Mouse (Mus musculus): ENCODE data around the gene Birc3.
"Not testable (repeated sequence)": the region's sequence is repeated elsewhere in the genome, so short reads cannot be mapped to it uniquely, and the experiment has no call there.

Gene Birc3

DNA sequence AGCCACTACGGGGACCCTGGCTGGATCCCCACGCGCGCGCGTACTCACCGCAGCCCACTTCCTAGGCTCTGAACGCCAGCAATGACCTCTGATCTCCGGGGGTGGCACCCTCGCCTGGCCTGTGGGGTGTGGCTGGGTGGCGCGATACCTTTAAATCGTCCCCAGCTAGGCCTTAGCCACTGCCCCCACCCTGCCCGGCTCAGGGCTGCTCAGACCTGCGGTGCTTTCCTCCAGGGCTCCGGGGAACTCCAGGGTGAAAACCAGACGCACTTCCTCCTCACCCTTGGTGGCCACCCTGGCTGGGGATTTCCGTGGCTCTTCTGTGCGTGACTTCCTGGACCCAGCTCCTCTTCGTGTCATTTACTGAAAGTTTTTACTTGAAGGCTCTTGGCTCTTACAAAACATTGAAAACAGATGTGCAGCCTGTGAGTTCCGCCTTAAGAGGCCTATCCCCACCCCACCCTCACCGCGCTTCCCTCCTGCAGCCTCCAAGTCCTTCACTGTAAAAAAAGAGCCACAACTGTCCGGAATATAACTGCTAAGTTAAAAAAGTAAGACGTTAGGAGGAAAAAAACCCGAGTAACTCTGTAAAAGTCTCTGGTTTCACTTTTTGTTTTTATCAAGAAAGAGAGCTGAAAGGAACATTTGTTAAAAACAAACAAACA, at the start of gene Birc3:
TSS of gene Birc3 (minus strand) at position 412 of the 665 bp plus-strand sequence.
- peak; percentile 27 for DNase-seq (ENCODE audit: low read depth, low spot score)

DNA sequence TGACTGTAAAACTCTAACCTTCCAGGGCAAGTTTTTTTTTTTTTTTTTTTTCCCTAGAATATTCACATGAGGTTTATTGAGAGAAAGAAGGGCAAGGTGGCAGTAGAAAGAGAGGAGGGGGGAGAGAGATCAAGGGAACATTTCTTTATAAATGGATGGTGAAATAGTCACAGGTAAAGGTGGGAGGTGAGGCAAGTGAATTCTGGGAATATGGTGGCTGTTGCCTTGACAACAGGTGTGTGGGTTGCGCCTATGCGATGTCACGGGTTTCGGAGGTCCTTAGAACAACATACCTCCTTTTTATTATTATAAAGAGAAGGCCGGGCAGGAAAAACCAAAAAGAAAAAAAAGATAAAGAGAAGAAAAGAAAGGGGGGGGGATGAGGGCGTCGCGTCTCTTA, 41.9 kb upstream of the Birc3 start:
- DNase-seq (ENCODE audit: low read depth, low spot score): no peak

DNA sequence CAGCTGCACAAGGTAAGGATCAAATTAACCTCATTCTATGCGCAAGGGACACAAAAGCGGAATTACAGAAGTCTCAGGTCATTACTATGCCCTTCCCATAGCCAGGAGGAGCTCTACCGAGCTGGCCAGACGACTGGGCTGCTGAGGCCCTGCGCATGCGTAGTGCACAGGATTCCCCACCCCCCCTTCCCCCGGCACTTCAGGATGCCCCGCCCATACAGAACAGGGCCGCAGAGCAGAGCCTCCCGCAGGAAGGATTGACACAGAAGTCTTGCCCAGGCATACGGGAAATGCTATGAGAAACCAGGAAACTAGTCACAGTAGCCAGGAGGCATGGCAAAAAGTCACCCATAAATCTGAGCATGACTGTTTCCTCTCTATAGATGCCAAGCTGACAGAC, 41.5 kb upstream of the Birc3 start:
- peak; percentile 75 for DNase-seq (ENCODE audit: low read depth, low spot score)

DNA sequence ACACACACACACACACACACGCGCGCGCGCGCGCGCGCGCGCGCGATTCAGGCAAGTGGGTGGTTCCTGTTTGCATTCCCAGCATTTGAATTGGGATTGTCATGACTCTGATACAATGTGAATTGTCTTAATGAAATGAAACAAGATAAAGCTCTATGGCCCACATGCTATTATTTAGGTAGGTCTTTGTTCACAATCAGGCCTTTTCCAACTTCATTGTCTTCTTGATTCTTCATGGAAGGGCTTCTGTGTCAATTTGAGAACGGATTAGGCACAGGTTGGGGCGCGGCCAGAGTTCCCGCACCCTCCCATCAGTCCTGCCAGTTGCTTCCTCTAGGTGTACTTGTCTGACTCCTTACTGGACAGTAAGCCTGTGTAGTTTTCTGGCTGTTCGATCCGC, 41.0 kb upstream of the Birc3 start:
- DNase-seq (ENCODE audit: low read depth, low spot score): no peak

DNA sequence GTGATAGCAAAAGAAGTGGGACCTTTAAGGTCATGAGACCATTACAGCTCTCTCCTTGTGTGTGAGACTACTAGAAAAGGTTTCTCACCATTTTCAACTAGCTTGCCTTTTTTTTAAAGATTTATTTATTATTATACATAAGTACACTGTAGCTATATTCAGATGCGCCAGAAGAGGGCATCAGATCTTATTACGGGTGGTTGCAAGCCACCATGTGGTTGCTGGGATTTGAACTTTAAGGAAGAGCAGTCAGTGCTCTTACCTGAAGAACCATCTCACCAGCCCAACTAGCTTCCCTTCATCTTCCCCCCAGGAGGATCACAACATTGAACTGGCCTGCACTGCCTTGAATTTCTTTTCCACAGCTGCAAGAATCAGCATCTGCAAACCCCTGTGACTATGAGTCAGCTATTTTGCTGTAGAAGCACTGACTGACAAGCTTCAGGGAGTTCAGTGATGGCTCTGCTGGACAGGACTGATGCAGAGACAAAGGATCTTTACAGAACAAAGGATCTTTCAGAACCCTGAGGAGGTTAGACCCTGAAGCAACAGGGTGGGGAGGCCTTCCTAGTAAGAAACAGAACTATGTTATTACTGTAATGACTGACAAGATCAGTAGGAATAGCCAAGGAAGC, 34.5 kb upstream of the Birc3 start:
- DNase-seq (ENCODE audit: low read depth, low spot score): no peak

DNA sequence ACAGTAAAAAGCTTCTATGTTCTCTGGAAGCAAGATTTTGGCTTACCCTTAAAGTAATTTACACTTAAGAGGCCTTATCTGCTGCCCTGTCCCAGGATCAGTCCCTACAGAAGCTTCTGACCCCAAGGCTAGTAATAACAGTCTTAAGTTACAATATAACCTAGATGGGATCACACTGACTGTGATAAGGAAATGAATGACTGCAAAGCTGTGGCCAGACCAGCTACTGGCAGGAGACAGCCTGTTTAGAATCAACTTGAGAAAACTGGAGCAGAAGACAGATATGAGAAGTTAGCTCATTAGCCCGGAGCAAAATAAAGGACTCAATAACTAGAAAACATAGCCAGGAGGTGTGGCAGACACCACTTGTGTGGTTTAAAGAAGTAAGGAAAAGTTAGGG, 33.6 kb upstream of the Birc3 start:
- no peak for DNase-seq (ENCODE audit: low read depth, low spot score)

DNA sequence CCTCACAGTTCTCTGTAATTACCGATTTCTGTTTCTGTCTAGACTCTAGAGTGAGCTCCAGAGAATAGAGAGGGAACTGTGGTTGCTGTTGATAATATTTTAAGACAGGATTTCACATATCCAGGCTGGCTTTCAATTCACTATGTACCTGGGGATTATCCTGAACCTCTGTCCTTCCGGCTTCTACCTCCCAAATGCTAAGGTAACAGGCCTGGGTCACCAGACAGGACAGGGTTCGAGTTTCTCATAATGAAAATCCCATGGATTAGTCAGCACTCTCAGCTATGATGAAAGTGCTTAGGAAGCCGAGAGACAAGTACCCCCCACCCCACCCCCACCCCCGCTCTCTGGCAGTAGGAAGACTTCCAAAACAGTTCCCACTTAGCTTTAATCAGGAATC, 30.8 kb upstream of the Birc3 start:
- DNase-seq (ENCODE audit: low read depth, low spot score): no peak

DNA sequence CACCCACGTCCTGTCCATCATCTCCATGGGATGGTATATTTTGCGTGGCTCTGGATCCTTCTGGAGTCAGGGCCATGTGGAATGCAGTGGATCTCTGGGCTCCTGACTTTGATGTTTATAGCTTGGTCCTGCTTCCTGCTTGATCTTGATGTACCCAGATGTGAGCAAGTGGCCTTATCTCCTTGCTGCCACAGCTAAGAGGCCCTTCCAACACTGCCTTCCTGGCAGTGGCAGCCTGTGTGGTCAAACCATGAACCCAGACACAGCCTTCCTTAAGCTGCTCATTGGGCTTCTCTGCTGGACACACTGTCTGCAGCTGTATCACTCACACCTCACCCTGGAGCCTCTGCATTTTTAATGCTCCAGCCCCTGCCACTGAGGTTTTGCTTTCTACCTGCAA, 30.3 kb upstream of the Birc3 start:
- DNase-seq (ENCODE audit: low read depth, low spot score): no peak

DNA sequence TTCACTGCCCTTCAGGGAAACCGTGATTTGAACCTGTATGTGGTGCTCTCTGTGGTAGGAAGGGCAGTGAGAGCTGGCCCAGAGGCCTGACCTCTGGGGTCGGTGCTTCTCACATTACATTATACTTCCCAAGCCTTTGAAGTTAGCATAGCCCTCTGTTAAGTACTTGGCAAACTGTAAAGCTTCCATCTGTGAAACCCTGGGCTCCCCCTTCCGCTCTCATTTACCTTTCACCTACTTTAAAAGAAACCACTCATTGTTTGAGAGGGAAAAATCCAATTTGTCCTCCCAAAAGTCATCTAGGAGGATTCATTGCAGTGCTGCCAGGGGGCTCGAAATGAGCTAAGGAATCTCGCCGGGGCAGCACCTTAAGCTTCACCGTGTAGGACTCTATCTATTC, 29.3 kb upstream of the Birc3 start:
- DNase-seq (ENCODE audit: low read depth, low spot score): peak; percentile 49

DNA sequence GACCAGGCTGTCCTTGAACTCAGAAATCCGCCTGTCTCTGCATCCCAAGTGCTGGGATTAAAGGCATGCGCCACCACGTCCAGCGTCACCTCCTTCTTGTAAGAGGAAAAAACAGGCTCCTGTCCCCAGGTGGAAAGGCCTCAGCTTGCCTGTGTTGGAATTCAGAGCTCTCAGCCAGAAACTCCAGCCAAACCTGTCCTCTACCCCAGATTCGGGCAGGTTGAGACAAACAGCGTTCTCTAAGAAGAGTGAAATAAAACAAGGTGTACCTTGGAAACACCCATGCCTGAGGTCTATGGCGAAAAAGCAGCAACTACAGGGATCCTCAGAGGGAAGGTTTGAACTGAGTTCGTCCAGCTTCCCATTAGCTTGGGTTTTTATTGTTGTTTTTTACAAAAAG, 28.0 kb upstream of the Birc3 start:
- no peak for DNase-seq (ENCODE audit: low read depth, low spot score)

DNA sequence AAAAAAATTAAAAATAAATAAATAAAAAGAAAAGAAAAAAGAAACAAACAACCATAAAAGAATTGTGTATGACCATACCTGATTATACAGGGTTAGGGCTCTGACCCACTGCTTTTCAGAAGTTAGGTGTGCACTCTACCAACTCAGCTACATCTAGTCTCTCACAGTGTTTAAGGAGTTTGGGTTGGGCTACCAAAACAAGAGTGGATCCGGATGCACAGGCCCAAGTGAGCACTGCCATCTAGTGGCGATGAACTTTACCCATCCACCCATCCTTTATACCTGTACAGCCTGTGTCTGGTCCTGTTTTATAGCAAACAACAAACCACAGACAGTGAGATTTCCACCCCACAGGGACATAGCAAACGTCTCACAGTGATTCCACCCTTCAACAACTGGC, 24.5 kb upstream of the Birc3 start:
- peak; percentile 41 for DNase-seq (ENCODE audit: low read depth, low spot score)

DNA sequence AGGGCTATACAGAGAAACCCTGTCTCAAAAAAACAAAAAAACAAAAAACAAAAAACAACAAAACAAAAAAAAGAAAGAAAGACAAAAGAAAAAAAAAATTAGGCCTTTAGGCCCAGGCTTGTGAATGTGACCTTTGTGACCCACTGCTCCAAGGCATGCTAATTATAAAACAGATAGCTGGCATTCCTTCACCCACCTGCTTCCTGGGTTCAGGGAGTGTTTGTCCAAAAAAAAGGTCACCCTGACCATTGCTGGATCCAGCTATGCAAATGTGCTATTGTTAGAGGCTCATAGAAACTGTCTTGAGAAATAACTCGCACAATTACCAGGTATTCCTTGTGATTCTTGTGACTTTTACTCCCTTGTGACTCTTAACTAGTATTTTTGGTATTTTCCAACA, 18.8 kb upstream of the Birc3 start:
- DNase-seq (ENCODE audit: low read depth, low spot score): not testable (repeated sequence)

DNA sequence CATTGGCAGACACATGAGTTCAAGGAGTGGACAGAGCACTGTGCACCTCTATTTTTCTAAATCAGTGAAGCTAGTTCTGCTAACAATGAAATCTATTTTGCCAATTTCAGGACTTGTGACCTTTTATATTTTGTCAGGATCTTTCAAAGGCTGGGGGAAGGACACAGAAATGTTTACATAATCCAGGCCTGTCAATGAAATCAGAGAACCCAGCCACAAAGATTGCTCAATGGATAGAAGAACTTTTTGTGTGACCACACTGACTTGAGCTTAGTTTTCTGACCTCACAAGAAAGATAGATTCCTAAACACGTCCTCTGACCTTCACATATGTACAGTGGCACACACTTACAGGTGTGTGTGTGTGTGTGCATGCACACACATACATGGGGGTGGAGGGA, 18.2 kb upstream of the Birc3 start:
- DNase-seq (ENCODE audit: low read depth, low spot score): no peak

DNA sequence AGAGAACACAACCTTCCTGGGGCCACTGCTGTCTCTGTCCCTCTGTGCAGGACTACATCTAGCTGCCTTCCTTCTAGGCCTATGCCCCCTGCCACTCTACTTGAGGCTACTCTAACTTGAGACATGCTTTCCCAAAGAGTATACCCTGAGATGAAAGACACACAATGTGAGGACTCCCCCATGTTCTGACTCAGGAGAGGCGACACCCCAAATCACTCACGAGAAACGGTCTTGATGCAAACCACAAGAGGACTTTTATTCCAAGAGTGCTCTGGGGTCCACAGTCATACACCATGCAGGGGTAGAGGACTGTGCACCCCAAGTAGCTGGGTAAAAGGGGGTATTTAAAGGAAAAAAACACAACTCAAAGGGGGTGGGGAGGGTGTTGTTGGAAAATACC, 11.4 kb upstream of the Birc3 start:
- DNase-seq (ENCODE audit: low read depth, low spot score): no peak

DNA sequence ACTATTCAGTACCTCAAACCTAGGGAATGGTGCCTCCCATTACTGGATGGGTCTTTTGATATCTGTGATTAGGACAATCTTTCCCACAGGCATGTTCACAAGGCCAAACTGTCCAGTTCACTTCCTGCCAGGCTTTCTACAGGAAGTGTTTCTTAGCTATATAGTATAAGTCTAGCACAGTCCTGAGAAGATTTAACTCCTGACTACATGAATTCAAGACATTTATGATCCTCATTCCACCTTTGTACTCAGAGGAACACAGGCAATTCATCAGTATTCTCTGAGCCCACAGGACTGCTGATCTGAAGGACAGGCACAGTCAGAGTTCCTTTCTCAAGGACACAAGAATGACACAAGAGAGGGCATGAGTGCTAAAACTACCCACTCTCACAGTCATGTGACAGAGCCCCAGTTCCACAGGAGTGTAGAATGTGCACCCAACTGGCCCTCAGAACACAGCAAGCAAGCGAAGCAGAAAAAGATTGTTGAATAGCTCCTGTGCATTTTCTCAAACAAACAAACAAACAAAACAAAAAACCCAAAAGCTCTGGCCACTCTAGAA, 9.4 kb upstream of the Birc3 start:
- no peak for DNase-seq (ENCODE audit: low read depth, low spot score)

DNA sequence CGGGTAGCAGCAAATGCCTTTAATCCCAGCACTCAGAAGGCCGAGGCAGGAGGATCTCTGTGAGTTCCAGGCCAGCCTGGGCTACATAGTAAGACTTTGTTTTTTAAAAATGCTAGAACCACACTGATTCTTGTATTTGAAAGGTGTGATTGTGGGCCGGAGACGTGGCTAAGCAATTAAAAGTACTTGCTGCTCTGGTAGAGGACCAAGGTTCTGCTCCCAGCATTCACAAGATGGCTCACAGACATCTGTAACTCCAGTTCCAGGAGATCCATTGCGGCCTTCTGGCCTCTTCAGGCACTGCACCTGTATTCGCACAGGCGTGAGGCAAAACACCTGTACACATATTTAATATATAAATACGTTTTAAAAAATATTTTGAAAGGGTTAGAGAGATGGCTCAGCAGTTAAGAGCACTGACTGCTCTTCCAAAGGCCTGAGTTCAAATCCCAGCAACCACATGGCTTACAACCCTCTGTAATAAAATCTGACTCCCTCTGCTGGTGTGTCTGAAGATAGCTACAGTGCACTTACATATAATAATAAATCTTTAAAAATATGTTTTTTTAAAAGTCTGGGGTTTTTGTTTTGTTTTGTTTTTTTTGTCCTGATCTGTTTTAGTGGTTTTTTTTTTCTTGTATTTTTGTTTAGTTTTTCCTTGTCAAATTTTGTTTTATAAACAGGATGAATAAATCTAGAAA, 675 bp upstream of the Birc3 start:
- no peak for DNase-seq (ENCODE audit: low read depth, low spot score)

DNA sequence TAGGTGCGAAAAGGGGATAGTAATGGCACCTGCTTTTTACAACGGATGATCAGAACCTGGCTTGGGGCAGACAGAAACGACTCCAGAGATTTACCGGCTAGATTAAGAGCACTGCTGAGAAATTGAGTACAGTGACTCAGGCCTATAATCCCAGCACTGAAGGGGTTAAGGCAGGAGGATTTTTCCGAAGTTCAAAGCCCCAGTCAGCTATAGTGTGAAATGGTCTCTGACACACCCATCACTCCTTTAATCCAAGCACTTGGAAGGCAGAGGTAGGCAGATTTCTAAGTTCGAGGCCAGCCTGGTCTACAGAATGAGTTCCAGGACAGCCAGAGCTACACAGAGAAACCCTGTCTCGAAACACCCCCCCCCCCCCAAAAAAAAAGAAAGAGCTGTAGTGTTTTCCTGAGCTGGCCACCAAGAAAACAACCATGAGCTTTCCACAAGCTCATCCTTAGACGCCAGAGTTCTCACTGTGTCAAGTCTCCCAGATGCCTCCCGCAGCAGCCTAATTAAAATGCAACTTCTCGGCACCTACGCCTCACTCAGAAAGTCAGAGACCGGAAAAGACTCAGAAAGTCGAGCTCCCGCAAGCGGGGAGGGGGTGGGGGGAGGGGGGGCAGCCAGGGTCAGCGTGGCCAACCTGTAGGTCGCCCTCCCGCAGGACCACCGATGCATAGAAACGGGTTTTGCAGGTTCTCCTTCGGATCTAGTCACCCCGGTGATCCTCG, 777 bp downstream of the Birc3 start:
- peak; percentile 17 for DNase-seq (ENCODE audit: low read depth, low spot score)

DNA sequence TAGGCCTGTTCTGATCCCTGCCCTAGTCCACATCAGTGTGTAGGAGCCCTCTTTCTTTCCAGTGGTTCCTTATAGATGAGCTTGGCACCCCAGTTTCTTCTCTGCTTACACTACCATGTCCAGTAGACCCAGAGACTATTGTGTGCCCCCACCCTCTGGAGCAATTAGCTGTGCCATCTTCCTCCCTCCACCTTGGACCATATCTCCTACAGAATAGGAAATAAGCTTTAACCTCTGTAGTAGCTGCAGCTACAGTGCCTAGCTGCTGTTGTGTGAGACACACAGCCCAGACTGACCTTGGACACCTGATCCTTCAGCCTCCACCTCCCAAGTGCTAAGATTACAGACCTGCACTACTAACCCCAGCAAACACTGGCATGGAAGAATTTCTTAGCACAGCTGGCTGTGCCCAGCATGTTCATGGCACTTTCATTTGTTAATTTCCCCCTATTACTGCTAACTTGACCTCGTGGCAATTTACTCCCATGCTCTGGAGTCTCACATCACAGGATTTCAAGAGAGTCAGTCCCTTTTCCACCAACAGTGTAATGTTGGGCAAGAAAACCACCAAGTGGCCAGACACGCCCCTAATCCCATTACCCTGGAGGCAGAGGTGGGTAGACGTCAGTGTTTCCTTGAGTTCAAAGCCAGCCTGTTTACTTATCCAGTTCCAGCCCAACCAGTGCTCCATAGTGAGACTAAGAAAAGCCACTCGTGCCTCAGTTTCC, 1.5 kb downstream of the Birc3 start:
- DNase-seq (ENCODE audit: low read depth, low spot score): no peak

DNA sequence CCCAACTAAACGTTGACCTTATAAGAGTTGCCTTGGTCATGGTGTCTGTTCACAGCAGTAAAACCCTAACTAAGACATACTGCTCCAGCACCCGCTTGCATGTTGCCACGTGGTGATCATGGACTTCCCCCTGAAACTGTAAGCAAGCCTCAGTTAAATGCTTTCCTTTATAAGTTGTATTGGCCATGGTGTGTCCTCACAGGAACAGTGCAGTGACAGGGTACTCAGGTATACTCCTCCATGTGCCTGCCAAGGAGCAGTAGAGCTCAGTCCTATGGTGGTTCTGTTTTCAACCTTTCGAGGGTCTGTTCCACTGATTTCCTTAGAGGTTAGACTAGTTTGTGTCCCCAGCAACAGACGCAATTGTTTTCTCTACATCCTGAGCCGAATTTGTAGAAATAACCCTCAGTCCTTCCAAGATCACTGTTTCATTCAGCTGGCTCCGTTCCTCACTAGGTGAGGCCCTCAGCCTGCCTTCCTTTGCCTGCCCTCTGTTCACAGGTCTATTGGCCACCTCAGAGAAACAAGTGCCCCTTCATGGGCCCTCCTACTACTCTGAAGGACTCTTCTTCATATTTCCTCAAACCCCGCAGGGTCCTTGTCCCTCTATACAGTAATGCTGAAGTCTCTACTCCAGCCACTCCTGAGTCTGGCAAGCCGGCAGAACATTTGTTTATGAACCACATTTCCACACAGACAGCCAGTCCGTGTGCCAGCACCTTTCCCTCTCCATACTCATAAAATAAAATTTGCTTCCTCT, 2.2 kb downstream of the Birc3 start:
- DNase-seq (ENCODE audit: low read depth, low spot score): no peak

DNA sequence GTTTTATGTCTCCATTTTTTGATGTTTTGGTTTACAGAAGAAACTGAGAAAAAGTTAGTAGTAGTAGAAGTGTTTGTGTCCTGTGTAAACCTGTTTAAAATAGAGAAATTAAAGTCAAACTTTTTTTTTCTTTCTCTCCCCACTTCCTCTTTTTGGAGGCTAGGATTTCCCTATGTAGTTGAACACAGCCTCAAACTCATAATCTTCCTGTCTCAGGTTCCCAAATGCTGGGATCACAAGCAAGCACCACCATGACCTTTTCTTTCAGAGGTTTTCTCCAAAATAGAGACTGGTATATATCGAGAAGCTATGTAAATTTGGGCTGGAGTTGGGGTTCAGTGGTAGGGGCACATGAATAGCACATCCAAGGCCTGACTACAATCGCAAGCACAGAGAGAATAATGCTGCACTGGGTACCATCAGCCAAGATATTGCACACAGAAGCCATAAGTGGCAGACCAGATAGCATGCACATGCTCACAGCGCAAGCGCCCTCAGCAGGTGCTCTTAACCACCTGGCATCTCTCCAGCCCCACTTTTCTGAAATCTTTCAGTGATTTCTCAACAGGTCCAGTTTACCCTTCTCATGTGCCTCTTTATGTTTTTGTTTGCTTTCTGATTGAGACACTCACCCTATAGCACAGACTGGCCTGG, 4.0 kb downstream of the Birc3 start:
- no peak for DNase-seq (ENCODE audit: low read depth, low spot score)
